Mouse (Mus musculus): Measurements from ENCODE around the gene Rasgef1b. TPM values are rescaled to one million over a fixed set of nuclear protein-coding genes. Genes with fewer than 3 reads are reported as not detected.

Rasgef1b gene
- polyA plus RNA-seq, 1 experiment from 2014 or later, result 33.9 TPM

DNA sequence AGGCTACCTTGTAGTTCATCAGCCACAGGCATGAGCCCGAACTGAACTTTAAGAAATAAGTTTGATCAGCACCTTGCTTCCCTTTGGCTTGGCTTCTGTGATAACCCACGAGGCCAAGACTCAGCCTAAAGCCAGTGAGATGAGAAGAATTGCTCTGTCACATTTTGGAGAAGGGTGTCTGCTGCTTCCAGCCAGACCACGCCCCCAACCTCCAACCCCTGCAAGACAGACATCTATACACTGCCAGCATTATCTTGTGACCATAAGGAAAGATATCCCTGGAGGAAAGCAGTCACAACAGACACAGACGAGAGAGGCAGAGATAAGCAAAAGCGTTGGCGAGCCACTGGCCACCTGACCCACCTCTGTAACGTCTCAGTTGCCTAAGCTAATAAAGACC lies 39.0 kb downstream of the Rasgef1b start:
- Histone ChIP-seq H3K4me1 (ENCODE audit: insufficient read depth, low read depth, low read length) (no peaks in the 10 kb centered on the region), H3K27me3 (replicated peaks; ENCODE audit: insufficient read depth, low read length) (no peaks in the 10 kb centered on the region), H3K4me2 (replicated peaks; ENCODE audit: low read depth, low read length) (no peak overlapping the region), H3K9ac (replicated peaks; ENCODE audit: low read depth) (no peak overlapping the region), H3K9me3 (ENCODE audit: low read length) (no peaks in the 10 kb centered on the region), H3K36me3 (ENCODE audit: insufficient read depth, low read length) (no peaks in the 10 kb centered on the region), H3K4me3 (ENCODE audit: low read depth, low read length) (no peak overlapping the region), H3K27ac (ENCODE audit: low read length) (no peak overlapping the region)
- no peak for TF ChIP-seq CTCF (IDR thresholded peaks at IDR 0.05)
- no peak for TF ChIP-seq EP300 (IDR thresholded peaks at IDR 0.05)
- WGBS, result 40% methylated on average over 7 of the region's 7 CpGs
- DNase-seq (ENCODE audit: low spot score), result no peak
- ATAC-seq, result no peak

DNA sequence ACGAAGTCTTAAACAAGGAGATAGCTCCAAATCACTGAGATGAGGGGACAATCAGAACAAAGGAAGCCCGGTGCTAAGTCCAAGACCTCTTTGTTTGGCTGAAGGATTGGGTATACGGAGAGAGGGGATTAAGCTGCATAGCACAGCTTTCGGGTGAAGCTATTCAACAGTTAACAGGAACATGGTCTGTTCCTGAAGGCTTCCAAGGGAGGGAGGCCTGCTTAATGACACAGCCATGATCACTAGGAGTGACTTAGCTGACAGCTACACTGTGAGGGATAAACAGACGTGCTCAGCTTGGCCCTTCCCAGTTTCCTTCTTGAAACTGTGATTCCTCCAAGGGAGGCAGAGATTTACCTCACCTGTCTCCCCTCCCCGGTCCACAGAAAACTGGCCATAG lies 41.0 kb downstream of the Rasgef1b start:
- WGBS, result 58% methylated on average over 6 of the region's 6 CpGs
- Histone ChIP-seq H3K36me3 (ENCODE audit: insufficient read depth, low read length) (no peaks in the 10 kb centered on the region), H3K9me3 (ENCODE audit: low read length) (no peaks in the 10 kb centered on the region), H3K27ac (ENCODE audit: low read length) (no peak overlapping the region), H3K4me3 (ENCODE audit: low read depth, low read length) (no peak overlapping the region), H3K4me2 (replicated peaks; ENCODE audit: low read depth, low read length) (no peak overlapping the region), H3K4me1 (ENCODE audit: insufficient read depth, low read depth, low read length) (no peaks in the 10 kb centered on the region), H3K9ac (replicated peaks; ENCODE audit: low read depth) (no peak overlapping the region), H3K27me3 (replicated peaks; ENCODE audit: insufficient read depth, low read length) (no peaks in the 10 kb centered on the region)
- ATAC-seq (no peak), DNase-seq (ENCODE audit: low spot score) (no peak)
- TF ChIP-seq EP300 (IDR thresholded peaks at IDR 0.05), result no peak
- TF ChIP-seq CTCF (IDR thresholded peaks at IDR 0.05), result no peak

DNA sequence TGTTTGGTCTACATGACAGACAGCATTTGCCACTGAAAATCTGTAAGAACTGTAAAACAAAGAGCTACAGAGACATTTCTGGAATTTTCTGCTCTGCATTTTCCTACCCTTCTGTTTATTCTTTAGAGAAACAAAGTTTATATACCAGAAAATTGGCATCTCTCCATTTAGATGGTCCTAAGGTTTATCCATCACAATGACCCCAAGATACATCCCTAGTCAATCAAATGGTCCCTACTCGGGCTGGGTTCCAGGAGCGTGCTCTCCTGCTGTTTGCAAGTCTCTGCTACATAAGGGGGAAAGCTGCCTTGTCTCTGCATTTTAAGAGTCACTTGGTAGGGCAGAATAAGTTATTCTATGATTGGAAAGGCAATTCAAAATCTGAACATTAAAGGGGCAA lies 44.8 kb downstream of the Rasgef1b start:
- no peak overlapping the region for H3K27ac ChIP-seq (ENCODE audit: low read length)
- ATAC-seq (no peak), DNase-seq (ENCODE audit: low spot score) (no peak)
- H3K27me3 ChIP-seq (replicated peaks; ENCODE audit: insufficient read depth, low read length), result no peaks in the 10 kb centered on the region
- H3K9ac ChIP-seq (replicated peaks; ENCODE audit: low read depth), result no peak overlapping the region
- TF ChIP-seq EP300 (IDR thresholded peaks at IDR 0.05) (no peak), CTCF (IDR thresholded peaks at IDR 0.05) (no peak)
- H3K4me1 ChIP-seq (ENCODE audit: insufficient read depth, low read depth, low read length), result no peaks in the 10 kb centered on the region
- H3K4me3 ChIP-seq (ENCODE audit: low read depth, low read length), result no peak overlapping the region
- WGBS, result 14% methylated on average over 2 of the region's 2 CpGs
- no peaks in the 10 kb centered on the region for H3K9me3 ChIP-seq (ENCODE audit: low read length)
- no peaks in the 10 kb centered on the region for H3K36me3 ChIP-seq (ENCODE audit: insufficient read depth, low read length)
- no peak overlapping the region for H3K4me2 ChIP-seq (replicated peaks; ENCODE audit: low read depth, low read length)

DNA sequence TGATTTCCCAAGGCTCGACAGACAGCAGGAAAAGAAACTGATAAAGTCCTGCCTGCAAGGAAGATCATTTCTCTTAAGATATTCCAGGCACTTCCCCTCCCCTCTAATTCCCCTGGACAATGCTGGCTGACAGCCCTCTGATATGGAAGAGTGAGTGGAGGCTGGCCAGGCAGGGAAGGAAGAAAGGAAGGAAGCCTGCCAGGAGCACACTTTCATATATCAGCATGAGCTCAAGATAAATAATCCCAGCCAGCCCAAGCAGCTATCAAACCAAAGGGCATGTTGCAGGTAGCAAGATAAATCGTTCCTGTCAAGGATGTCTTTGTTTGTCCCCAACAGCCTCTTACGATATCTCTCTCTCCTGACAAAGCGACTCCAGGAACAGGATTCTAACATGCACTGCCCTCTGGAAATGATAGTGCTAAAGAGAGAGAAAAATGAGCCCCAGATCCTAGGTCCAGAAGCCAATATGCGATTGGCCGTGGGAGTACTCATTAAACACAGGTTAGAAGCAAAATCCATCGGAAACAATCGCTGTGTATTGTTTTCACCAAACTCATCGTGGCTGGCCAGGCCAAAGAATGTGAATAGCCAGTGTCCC lies 58.8 kb downstream of the Rasgef1b start:
- no peak overlapping the region for H3K27ac ChIP-seq (ENCODE audit: low read length)
- no peak overlapping the region for H3K4me2 ChIP-seq (replicated peaks; ENCODE audit: low read depth, low read length)
- DNase-seq (ENCODE audit: low spot score) (peak; percentile 14), ATAC-seq (peak; percentile 14; the same call in 1 of the 2 replicates)
- H3K4me1 ChIP-seq (ENCODE audit: insufficient read depth, low read depth, low read length), result no peaks in the 10 kb centered on the region; the same call in 1 of the 2 replicates
- no peaks in the 10 kb centered on the region for H3K36me3 ChIP-seq (ENCODE audit: insufficient read depth, low read length)
- H3K9ac ChIP-seq (replicated peaks; ENCODE audit: low read depth), result no peak overlapping the region
- no peaks in the 10 kb centered on the region for H3K9me3 ChIP-seq (ENCODE audit: low read length)
- 28% methylated on average over 9 of the region's 9 CpGs for WGBS
- TF ChIP-seq CTCF (IDR thresholded peaks at IDR 0.05) (no peak), EP300 (IDR thresholded peaks at IDR 0.05) (peak; percentile 10; the same call in 1 of the 2 replicates)
- no peak overlapping the region for H3K4me3 ChIP-seq (ENCODE audit: low read depth, low read length)
- no peaks in the 10 kb centered on the region for H3K27me3 ChIP-seq (replicated peaks; ENCODE audit: insufficient read depth, low read length)

DNA sequence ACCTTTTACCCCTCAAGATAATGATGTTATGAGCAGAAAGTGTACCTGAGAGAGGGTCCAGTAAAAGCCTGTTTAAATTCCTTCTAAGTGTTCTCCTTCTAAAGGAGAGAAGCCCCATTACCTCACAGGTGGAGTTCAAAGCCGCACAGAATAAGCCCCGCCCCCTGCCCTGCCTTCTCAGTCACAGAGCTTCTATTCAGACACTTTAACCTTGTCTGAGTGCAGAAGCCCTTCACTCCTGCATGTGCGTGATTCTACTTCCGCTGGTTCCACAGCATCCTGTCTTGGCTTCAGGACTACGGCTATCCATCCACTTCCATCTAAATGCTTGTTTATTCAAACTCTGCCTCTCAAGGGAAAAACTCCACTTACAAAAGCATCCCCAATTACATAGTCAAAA lies 72.8 kb downstream of the Rasgef1b start:
- 31% methylated on average over 5 of the region's 5 CpGs for WGBS
- Histone ChIP-seq H3K27ac (ENCODE audit: low read length) (no peak overlapping the region), H3K36me3 (ENCODE audit: insufficient read depth, low read length) (no peaks in the 10 kb centered on the region), H3K9ac (replicated peaks; ENCODE audit: low read depth) (no peak overlapping the region), H3K27me3 (replicated peaks; ENCODE audit: insufficient read depth, low read length) (no peaks in the 10 kb centered on the region), H3K4me1 (ENCODE audit: insufficient read depth, low read depth, low read length) (no peaks in the 10 kb centered on the region), H3K4me3 (ENCODE audit: low read depth, low read length) (no peak overlapping the region), H3K4me2 (replicated peaks; ENCODE audit: low read depth, low read length) (no peak overlapping the region), H3K9me3 (ENCODE audit: low read length) (no peaks in the 10 kb centered on the region)
- ATAC-seq, result no peak
- DNase-seq (ENCODE audit: low spot score), result no peak
- TF ChIP-seq EP300 (IDR thresholded peaks at IDR 0.05), result no peak
- TF ChIP-seq CTCF (IDR thresholded peaks at IDR 0.05), result no peak

DNA sequence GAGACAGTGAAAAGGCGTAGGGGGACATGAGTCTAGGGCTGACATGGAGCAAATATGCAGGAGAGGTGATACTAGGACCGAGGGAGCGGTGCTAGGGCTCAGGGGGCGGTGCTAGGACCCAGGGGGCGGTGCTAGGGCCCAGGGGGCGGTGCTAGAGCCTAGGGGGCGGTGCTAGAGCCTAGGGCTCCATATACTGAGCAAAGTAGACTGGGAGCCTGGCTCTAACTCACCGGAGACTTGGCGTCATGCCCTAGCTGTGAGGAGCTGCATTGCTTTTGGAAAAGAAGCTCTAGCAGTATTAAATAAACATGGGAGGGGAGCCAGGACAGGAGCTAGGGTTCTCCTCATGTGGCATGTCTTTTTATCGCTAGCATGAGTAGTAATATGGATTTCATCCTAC lies 75.9 kb downstream of the Rasgef1b start:
- TF ChIP-seq EP300 (IDR thresholded peaks at IDR 0.05) (no peak), CTCF (IDR thresholded peaks at IDR 0.05) (no peak)
- no peaks in the 10 kb centered on the region for H3K27me3 ChIP-seq (replicated peaks; ENCODE audit: insufficient read depth, low read length)
- no peaks in the 10 kb centered on the region for H3K4me1 ChIP-seq (ENCODE audit: insufficient read depth, low read depth, low read length)
- H3K9ac ChIP-seq (replicated peaks; ENCODE audit: low read depth), result no peak overlapping the region
- ATAC-seq, result no peak
- no peak overlapping the region for H3K4me2 ChIP-seq (replicated peaks; ENCODE audit: low read depth, low read length)
- H3K27ac ChIP-seq (ENCODE audit: low read length), result no peak overlapping the region
- no peaks in the 10 kb centered on the region for H3K36me3 ChIP-seq (ENCODE audit: insufficient read depth, low read length)
- H3K4me3 ChIP-seq (ENCODE audit: low read depth, low read length), result no peak overlapping the region
- H3K9me3 ChIP-seq (ENCODE audit: low read length), result no peaks in the 10 kb centered on the region
- WGBS, result 67% methylated on average over 10 of the region's 10 CpGs
- no peak for DNase-seq (ENCODE audit: low spot score)

DNA sequence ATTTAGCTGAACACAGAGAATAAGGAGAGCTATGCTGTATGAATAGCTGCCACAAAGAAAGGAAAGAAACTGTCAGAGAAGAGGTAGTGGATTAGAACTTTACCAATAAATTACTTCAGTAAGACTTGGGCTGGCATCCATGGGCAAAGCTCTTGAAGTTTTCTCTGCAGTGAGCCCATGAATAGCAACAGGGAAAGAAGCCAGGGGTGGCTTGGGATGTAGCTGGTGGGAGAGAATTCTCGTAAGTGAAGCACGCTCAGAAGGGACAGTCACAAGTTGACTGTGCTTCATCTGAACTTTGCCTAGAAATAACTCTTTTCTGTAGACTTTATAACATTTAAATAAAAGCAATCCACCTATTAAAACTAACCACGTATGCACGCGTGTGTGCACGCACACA lies 87.5 kb downstream of the Rasgef1b start:
- no peak for ATAC-seq
- Histone ChIP-seq H3K27me3 (replicated peaks; ENCODE audit: insufficient read depth, low read length) (no peaks in the 10 kb centered on the region), H3K4me2 (replicated peaks; ENCODE audit: low read depth, low read length) (no peak overlapping the region), H3K4me3 (ENCODE audit: low read depth, low read length) (no peak overlapping the region), H3K27ac (ENCODE audit: low read length) (no peak overlapping the region), H3K9ac (replicated peaks; ENCODE audit: low read depth) (no peak overlapping the region), H3K36me3 (ENCODE audit: insufficient read depth, low read length) (no peaks in the 10 kb centered on the region), H3K9me3 (ENCODE audit: low read length) (no peaks in the 10 kb centered on the region), H3K4me1 (ENCODE audit: insufficient read depth, low read depth, low read length) (no peaks in the 10 kb centered on the region)
- no peak for DNase-seq (ENCODE audit: low spot score)
- WGBS, result 88% methylated on average over 6 of the region's 6 CpGs
- no peak for TF ChIP-seq CTCF (IDR thresholded peaks at IDR 0.05)
- no peak for TF ChIP-seq EP300 (IDR thresholded peaks at IDR 0.05)

Measured in lung, postnatal 0 days (tissue).